Mouse (Mus musculus): ENCODE data around the gene Olfr9.

DNA sequence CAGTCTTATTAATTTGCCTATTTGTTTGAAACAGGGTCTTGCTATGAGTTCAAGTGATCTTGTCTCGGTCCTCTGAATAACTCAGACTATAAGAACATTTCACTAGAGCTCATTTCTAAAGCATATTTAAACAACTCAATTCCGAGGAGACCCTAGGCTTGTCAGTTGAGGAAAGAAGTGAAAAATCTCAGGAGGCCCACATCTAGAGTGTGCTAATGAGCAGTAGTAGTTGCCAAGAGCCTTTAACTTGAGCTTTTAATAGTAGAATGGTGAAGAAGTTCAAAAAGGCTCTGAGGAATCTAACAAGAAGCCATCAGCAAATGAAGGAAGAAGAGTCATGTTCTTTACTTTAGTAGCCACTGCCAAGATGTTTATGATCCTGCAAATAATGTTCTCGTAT is 50.6 kb downstream of the Olfr9 start, which contains the start of gene Olfr764-ps1:
- TF ChIP-seq CTCF (IDR thresholded peaks at IDR 0.05; ENCODE audit: low read depth, low read length) (no peak), POLR2A (IDR thresholded peaks at IDR 0.05; ENCODE audit: extremely low read depth, insufficient read depth, low read length) (no peak)

Measured in liver, adult 2 months (tissue).